Mouse (Mus musculus): ENCODE measurements at regions not wholly inside any gene's neighbourhood (a gene's known extent, or its start where the extent isn't known, plus 50 kb on each side); places are given as distances from the start of the nearest gene placed in this dataset.

DNA sequence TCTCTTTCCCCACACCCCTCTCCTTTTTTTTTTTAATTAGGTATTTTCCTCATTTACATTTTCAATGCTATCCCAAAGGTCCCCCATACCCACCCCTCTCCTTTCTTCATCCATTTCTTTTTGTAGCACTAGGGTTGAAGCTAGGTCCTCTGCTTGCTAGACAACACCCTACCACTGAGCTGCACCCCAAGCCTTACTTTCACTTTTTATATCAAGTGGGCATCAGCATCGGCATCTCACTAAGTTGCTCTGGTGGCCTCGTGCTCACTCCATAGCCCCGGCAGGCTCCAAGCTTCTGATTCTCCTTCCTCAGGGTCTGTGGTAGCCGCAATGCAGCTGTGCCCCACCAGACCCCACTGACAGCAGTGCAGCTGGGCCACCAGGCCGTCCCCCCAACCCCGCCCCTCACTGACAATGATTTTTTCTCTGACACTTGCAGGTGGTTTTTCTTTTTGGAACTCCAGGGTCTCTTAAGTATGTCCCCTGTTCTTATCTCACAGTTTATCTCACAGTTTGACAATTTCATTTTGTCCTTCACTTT is 77.5 kb downstream of the Nufip1 start:
- DNase-seq (ENCODE audit: low spot score in 2 of 2): no peak

DNA sequence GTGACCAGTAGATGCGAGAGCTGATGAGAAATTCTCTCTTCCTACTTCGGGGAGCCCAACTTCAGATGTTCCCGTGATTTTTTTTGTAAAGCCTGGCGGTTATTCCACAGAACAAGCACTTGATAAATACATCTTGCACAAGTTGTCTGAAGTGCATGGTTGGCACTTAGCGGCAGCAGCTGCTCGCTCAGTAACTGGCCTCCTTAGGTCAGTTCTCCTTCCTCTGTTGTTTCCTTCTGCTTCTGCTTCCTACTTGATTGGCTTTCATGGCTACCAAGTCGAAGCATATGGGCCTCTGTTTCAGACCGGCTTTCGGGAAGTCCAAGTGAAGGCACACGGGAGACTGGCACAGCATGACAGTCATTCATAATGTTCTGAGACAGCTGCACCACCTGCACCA is 84.6 kb downstream of the Nufip1 start:
- no peak for DNase-seq (ENCODE audit: low spot score in 2 of 2)

DNA sequence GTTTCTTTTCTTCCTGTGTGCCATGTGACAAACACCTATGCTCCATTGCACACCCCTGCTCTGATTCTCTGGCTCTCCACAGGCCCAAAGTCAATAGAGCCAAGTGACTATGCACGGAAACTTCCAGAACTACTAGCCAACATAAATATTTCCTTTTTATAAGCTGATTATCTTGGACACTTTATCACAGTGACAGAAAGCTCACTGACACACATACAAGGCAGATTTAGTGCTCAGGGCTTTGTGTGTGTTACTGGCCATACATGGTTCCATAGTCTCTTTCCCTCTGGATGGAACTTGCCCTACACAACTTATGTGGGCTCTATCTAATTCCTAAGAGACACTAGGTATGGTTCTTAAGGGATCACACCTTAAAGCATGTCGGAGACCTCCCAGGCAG is 86.7 kb downstream of the Nufip1 start:
- DNase-seq (ENCODE audit: low spot score in 2 of 2): no peak

DNA sequence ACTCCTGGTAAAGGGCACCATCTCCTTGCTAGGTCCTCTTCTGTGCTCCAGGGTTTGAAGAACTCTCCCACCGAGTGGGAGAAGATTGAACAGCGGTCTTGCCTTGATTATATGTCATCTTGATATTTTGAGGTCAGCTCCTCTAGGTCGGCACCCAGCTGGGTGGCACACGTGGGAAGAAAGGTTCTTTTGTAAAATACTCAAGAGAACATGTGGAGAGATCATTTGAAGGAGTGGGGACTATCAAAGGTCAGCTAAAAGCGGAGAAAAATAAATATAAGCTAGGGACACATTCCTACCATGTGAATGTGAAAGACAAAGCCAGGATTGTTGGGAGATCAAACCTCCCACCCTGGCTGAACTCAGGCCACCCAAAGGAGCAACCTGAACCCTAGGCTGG is 87.7 kb downstream of the Nufip1 start:
- DNase-seq (ENCODE audit: low spot score in 2 of 2): no peak

DNA sequence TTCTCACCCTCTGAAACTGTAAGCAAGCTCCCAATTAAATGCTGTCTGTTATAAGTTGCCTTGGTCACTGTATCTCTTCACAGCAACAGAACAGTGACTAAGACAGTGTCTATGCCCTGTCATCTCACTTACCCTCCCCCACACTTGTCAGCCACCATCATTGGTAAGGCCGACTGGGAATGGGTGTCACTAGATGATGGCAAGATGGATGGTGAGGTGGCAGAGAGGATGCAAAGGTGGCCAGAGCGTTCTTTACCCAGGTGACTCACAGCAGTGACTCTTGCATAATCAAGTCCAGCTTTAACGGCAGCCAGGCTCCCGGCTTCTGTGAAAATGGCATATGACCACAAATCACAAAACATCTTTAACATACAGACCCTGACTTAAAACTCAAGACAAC is 91.9 kb downstream of the Nufip1 start:
- DNase-seq (ENCODE audit: low spot score in 2 of 2): no peak

DNA sequence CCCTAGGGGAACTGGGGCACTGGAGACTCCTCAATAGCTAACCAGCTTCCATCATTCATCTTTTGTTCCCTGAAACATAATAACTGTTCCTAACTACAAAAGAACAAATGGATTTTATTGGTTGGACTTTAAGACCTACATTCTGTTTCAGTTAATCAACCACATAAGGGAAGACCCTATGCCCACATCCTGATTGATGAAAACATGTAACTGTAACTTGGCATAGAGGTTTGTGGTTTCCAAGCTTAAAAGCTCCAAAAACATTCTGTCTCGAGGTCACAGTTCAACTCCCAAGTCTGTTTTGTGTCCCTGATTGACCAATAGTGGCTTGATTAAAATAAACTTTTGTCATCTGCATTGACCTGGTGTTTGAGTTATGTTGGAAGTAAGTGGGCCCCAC is 92.4 kb downstream of the Nufip1 start:
- no peak for DNase-seq (ENCODE audit: low spot score in 2 of 2)

DNA sequence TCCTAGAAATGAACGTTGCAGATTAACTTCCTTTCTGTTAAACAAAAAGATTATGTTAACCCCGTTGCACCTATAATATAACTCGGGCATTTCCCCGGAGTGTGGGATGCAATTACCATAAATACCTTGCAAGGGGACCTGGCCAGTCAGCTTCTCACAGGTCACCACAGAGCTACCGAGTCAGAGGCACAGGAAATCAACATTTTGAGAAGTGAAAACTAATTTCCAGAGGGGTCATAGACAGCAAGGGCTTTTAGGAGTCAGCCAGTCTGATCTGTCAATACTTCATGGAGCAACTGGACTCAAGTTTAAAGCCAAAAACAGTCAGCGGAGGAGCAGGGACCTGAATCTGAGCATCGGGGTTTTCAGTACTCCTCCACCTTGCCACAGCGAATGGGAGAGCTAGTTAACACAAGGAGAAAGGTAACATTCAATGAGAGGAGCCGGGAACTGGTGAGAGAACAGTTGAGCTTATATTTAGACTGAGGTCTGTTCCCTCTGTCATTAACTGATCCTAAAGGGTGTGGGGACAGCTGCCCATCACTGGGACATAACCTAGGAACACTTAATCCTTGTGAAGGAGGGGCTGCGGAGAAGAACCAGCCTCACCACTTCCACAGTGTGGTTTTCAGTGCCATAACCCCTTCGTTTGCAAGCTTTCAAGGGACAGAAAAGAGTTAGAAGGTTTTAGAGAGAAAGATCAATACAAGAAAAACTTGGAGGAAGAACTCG is 105.9 kb downstream of the Nufip1 start:
- no peak for DNase-seq (ENCODE audit: low spot score in 2 of 2)

DNA sequence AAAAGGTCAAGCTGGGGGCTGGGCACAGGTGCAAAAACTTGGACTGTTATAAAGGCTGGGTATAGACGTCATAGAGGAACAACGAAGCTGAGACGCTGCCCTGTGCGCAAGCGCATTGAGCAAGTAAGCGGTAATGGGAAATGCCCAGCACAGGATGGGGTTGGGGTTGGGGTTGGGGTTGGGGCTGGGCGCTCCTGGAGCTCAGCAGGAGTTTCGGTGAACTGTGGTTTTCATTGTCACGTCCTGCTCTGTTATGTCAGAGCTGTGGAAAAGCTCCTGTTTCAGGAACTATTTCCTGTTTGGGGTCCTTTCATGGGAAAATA is 106.4 kb downstream of the Nufip1 start:
- no peak for DNase-seq (ENCODE audit: low spot score in 2 of 2)

DNA sequence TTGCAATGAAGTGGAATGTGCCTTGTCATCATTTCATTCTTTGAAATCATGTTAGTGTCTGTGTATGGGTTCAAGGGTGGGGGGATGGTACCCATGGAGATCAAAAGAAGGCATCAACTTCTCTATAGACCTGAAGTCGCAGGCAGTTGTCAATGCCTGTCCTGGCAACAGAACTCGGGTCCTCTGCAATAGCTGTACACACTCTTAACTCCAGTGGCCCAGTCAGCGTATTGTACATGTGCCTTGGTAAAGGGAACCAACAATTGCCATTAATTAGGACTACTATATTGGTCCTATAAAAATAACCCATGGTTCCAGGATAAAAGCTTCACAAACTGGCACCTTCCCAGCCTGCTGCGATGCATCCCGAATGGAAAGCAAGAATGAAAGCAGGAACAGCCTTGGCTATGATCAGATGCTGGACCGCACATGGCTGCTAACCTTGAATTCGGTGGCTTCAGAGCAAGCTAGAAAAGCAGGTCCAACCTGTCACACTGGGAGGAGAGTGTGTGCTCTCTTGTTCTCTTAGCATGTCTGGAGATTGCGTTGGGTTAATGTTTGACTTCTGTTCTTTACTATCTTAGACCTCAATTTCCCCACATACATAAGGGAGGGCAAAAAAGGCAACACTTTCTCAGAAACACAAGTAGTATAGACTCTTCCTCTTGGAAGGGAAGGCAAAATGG is 107.0 kb downstream of the Nufip1 start:
- no peak for DNase-seq (ENCODE audit: low spot score in 2 of 2)

DNA sequence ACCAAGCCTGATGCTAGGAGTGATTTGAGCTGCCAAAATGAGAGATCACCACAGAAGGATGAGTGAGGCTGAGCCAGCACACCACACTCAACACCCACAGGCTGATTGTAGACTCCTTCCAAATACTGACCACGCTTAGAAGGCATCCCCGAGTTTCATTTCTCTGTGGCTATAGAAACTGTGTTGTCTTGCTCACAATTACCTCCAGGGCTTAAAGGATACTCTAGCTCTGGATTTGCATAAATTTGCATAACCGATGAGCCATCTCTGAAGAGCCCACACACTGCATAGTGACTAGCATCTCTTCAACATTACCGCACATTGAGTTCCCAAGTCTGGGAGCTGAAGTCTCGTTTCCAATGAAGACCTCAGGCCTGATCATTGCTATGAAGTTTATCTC is 110.3 kb downstream of the Nufip1 start:
- DNase-seq (ENCODE audit: low spot score in 2 of 2): no peak

DNA sequence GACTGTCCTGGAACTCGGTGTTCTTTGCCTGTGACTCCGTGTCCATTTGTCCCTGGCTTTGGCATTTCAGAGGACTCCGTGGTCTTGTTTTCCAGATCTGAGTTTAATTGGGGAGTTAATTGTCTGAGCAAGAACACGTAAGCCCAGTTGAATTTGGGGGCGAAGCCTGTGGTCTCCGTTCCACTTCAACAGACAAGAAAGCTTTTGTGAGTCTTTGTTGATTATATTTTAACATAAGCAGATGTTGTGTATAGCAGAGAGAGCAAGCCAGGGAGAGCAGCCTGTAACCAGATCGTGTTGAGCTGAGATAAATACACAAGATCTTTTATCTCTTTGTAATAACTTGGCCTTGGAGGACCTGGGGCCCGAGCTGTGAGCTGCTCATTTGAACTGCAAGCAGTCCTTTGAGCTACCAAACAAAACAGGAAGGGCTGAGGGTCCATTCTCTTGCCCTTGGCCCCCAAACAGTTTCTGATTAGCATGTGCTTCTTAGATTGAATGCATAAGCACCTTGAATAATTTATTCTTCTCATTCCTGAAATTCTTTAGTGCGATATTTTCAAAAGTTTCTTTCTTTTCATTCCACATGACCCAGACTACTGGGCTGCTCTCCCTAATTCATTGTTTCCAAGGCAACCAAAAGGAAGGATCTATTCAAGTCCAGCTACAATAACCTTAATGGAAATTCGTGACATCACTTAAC is 111.1 kb downstream of the Nufip1 start:
- DNase-seq (ENCODE audit: low spot score in 2 of 2): no peak

DNA sequence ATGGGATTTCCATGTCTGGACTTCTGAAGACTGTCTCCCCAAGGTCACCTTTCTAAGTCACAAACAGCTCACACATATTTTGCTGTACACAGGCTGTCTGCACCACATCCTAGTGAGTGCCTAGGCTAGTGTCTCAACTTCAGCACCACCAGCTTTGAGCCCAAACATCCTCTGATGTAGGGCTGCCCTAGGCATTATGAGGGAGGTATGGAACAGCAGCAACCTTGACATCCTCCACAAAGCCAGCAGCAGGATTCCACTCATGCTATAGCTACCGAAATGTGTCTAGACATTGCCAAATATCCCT is 111.6 kb downstream of the Nufip1 start:
- no peak for DNase-seq (ENCODE audit: low spot score in 2 of 2)

DNA sequence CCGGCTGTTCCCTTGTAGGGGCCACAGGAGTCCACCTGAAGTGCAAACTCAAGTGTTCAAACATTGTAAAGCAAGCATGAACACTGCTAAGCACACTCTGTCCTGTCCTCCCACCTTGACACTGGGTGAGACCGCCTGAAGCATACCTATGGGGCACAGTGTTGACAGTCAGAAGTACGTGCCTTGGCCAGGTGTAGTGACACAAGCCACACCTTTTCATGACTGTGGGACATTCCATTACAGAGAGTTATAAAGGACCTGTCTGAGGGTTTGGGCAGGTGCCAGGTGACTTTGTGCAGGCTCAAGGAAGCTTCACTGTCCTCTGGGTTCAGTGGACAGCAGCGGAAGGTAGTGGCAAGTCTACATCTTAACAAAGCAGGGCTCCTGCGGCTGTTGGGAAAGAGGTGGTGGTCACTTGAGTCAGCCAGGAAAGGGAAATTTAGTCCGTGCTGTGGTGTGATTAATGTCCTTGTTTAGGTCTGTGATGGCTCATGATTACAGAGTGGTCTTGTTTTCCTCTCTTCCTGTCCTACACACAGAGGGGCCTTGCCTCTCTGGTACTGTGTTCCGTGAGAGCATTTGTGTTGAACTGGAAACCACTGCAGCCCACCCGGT is 112.5 kb downstream of the Nufip1 start:
- DNase-seq (ENCODE audit: low spot score in 2 of 2): no peak

DNA sequence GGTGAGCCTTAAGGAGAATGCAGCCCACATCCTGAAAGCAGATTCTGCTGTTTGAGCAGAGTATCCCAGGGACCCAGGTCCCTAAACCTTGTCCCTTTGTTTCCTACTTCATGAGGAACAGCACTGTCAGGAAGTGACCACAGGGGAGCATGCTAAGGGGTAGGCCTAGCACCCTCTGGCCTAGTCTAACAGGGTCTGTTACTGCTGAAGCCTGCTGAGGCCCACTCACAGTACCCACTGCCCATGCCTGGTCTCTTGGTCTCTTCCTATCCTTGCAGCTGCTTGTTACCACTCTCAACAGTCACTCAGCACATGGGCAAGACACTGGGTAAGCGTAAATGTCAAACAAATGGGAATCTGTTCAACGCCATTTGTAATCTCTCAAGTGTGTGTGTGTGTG is 113.2 kb downstream of the Nufip1 start:
- no peak for DNase-seq (ENCODE audit: low spot score in 2 of 2)

DNA sequence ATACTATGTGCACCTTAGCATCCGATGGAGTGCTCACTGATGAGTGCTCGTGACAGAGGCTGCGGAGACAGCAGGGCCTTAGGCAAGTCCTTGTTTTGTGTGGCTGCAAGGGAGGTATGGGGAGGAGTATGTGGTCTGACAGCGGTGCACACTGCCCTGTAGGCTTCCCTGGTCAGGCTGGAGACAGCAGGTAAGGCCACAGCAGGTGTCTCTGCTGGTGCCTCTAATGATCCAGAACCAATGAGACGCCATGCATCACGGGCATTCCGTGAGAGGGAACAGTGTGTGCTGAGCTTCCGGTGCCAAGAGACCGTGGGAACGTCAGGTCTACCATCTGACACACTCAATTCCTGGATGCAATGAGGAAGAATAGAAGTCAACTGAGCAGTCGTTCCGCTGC is 114.8 kb downstream of the Nufip1 start:
- DNase-seq (ENCODE audit: low spot score in 2 of 2): no peak

DNA sequence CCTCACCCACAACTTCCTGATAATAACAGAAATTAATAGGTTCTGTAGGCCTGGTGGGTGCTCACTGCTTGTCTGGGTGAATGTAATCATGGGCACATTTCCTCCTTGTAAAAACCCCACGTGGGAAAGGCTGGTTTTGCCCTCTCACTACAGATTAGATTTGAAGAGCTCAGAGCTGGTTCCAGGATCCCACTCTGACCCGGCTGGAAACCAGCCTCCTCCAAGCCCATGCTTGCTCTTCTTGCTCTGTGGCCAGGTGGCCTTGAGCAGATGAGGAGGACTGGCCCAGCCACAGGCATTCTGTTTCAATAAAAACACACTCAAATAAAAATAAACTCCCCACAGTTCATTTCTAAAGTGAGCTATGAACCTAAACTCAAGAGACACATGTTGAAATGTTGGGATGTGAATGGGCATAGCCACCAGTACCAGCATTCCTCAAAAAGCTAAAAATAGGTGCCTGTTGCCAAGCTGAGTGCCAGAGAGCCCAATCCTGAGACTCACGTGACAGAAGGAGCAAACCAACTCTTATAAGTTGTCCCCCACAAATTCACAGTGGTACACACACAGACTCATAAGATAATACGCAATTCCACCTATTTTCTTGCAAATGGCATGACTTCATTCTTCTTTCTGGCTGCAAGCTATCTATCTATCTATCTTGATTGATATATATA is 116.1 kb downstream of the Nufip1 start:
- DNase-seq (ENCODE audit: low spot score in 2 of 2): no peak

DNA sequence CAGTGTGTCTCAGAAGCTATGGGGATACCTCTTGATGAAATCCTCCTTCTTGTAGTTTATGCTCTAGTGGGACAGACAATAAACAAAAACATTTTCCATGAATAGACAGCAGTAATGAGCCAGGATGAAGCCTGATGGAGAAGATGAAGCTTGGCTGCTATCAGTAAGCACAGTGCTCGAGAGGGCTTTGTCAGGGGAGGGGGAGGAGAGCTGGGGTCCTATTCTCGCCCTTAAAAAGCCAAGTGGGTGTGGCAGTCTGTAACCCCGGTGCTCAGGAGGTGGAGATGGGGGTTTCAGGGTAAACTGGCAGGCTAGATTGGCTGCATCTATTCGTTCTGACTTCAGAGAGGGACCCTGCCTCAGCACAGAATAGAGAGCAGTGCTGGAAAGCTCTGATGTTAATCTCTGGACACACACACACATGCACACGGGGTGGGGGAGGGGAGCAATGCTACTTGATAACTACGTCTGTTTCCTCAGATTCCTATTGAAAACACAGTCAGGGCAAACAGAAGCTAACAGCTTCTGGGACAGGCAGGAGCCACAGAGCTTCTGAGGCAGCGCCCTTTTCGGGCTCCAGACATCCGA is 118.4 kb downstream of the Nufip1 start:
- no peak for DNase-seq (ENCODE audit: low spot score in 2 of 2)

DNA sequence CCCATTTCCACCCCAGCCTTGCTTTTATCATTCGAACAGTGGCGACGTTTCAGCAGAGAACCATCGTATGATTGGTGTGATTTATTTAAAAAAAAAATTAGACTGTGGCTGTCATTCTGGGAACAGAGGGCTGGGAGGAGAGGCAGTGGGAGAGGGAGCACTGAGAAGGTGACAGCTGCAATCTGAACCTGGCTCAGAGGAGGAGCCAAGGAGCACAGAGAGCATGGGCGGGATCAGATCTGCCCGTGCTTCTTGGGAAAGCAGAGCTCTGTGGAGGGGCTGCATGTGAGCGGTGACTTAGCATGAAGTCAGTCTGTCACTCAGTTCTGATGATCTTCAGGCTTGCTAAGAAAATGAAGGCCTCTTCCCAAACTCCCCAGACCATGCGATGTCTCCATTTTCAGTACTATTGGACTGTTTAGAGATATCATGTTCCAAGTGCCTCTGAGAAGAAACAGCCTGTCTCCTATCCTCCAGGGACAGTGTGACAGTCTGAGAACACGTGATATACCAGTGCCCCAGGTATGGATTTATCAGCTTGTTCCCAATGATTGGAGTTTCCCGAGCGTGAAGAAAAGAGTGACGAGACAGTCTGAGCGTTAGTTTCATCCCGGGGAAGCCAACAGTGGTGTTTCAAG is 129.3 kb downstream of the Nufip1 start:
- no peak for DNase-seq (ENCODE audit: low spot score in 2 of 2)

DNA sequence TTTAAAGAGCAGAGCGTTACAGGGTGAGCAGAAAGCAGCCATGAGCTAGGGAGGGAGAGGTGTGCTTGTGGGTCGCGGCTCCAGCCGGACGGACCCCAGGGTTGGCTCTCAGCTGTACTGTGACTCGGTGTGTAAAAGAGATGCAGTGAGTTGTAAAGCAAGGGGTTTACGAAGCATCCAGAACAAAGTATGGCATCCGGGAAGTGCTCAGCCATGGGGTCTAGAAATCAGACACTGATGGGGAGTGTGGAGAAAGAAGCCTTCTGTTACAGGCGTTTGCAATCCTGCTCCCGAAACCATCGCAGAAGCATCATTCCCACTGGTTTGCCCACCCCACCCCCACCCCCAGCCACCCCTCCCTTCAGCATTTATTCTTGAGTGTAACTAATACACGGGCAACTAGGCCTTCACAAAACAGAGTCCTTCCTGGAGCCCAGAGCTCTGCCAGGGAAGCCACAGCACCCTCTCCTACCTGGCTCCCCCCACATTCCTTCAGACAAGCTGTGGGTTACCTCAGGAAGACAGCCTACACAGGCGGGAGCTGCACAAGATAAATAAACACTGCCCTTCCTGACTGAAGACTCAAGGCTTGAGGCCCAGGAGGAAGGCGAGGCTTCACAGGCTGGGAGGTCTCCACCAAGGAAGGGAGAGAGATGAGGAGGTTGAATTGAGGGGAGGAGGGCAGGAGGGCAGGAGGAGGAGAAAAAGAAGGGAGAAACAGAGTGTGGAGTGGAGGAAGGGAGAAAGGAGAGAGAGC is 133.1 kb downstream of the Nufip1 start:
- DNase-seq (ENCODE audit: low spot score in 2 of 2): no peak

Measured in layer of hippocampus, postnatal 10 days (tissue).